Mouse (Mus musculus) megakaryocyte-erythroid progenitor cell, adult 5-6 weeks (primary cell): Measurements from ENCODE around the gene 1700123O20Rik. TPM values are rescaled to one million over a fixed set of nuclear protein-coding genes. Genes with fewer than 3 reads are reported as not detected.

Experiments
- ATAC-seq: replicated peaks from 2 replicates; pipeline ENCODE4 v1.8.0; 2016; ENCODE audit warnings: mild to moderate bottlenecking, inconsistent platforms; ENCODE audit not compliant: severe bottlenecking, poor library complexity, low FRiP score, low TSS enrichment
- total RNA-seq, 2 experiments: library from RNA; stranded (forward) in 1 of 2; stranded (reverse) in 1 of 2; fragments of 200-1000, 215-1000 nt in 1 of 2; fragments of >200 nt in 1 of 2; fragmentation: Nextera tagmentation in 1 of 2; gene quantifications; 2 replicates each; pipeline ENCODE4 v1.2.3; 2014 to 2017

Gene 1700123O20Rik
- total RNA-seq, 2 experiments from 2014 or later, result 37.1 to 58.4 TPM

DNA sequence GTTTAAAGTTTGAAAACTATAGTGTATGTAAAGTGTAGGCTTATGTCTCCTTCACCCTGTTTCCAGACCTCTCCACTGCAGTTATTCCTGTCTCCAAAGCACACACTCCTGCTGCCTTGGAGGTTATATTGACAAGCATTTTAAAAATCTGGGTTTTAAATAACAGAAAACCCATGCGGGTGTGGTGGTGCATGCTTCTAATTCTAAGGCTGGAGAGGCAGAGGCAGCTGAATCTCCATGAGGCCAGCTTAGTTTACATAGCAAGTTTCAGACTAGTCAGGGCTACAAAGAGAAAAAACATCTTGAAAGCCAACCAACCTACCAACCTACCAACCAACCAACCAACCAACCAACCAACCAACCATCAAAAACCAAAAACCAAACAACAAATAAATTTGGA, 29.4 kb downstream of the 1700123O20Rik start:
- no peak for ATAC-seq

GRCm38 (mm10) chr14:54720041-54720440, 34.0 kb downstream of the 1700123O20Rik start:
- ATAC-seq, result no peak

- no peak for ATAC-seq
These were observed 34.8 kb downstream of the 1700123O20Rik start for GRCm38 (mm10) chr14:54720654-54721350.

- no peak for ATAC-seq
These were observed 35.7 kb downstream of the 1700123O20Rik start for GRCm38 (mm10) chr14:54721711-54722110.

DNA sequence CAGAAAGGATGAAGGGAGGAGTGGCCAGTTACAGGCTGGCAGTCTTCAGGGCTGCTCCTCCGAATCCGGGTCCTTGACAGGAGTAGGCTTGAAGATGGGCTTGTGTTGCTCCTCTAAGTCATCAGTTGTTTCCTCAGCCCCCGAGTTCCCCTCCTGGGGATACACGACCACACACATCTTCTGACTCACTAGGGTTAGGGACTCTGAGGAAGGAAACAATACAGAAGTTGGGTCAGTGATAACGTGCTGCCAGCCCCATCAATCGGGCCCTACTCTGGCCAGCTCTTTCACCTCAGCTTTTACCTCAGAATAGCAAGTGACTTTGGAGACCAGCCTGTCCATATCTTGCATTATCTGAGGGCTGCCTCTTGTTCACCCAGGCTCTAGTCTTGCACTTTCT, 38.0 kb downstream of the 1700123O20Rik start:
- no peak for ATAC-seq

DNA sequence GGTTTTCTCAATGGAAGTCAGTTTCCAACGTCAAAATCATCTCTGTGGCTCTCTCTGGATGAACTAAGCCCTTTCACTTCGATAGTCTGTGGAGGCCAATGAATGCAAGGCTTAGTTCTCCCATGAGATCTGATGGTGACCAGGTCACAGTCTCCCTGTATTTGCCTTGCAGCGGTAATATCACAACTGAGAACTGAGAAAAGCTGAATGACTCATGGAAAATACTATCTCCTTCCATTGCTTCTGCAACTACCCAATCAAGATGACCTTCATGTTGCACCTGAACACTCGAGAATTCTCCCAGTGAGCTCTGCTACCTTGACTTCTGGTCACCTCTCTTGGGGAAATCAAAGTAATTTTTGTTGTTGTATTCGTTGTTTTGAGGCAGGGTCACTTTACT, 41.5 kb downstream of the 1700123O20Rik start:
- ATAC-seq, result no peak

GRCm38 (mm10) chr14:54728823-54729653, 43.0 kb downstream of the 1700123O20Rik start:
- ATAC-seq, result no peak

DNA sequence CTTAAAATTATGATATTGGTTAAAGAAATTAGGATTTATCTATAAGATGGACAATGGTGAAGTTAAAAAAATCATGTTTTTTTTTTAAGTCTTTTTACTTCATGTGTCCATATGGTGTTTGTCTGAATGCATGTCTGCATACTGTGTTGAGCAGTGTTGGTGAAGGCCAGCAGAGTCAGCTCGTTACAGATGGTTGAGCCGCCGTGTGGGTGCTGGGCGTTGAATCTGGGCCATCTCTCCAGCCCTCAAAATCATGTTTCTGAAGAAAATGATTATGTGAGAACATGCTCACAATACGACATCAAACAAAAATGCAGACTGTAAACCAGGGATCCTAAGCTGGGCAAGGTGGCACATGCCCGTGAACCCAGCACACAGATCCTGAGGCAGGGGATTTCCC, 44.3 kb downstream of the 1700123O20Rik start:
- no peak for ATAC-seq

GRCm38 (mm10) chr14:54732206-54732605, 46.2 kb downstream of the 1700123O20Rik start:
- no peak for ATAC-seq

DNA sequence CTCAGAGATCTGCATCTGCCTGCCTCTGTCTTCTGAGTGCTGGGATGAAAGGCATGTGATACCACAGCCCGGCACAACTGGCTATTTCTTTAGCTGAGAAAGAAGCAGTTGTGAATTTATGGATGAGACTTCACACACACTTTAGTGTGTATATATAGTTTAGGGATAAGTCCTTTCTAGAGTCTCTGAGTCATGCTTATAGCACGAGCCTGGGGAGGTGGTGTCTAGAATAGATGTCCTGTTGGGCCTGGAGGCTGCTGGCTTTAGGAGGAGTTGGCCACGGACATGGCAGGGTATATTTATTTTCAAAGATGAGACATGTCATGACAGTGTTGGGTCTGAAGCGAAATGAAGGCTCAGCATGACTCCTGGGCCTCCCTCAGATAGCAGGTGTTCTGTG, 48.0 kb downstream of the 1700123O20Rik start:
- no peak for ATAC-seq

DNA sequence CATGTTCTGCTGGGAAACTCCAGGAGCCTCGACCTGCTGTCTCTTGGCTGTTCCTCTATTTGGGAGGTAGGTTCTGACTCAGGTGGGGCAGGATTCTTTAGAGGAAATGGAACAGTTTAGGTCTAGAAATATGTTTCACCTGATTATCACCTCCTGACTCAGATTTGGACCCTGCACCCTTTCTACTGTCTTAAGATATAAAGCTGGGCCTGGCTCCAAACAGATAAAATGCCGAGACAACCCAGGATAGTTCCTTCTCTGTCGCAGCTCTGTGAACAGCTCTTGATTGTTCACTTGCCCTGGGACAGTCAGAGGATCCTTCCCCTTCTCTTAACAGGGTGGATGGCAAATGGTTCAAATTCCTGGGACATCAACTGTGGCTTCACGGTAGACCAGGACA, 49.2 kb downstream of the 1700123O20Rik start:
- no peak for ATAC-seq

- no peak for ATAC-seq
These were observed 50.8 kb downstream of the 1700123O20Rik start for GRCm38 (mm10) chr14:54736555-54737552.

GRCm38 (mm10) chr14:54737634-54738033, 51.6 kb downstream of the 1700123O20Rik start:
- no peak for ATAC-seq

Other genes starting within 250 kb of the 1700123O20Rik start
- gene Lrp10, start 222.1 kb upstream of the 1700123O20Rik start, total RNA-seq (2014; fragmentation: Nextera tagmentation), result 38.4 and 38.6 TPM in 2 replicates
- 13.0 and 19.9 TPM in 2 replicates for gene Lrp10, start 222.1 kb upstream of the 1700123O20Rik start, total RNA-seq (2017)
- gene Rem2, start 210.1 kb upstream of the 1700123O20Rik start, total RNA-seq (2014; fragmentation: Nextera tagmentation), result 0.50 and 3.5 TPM in 2 replicates
- gene Rem2, start 210.1 kb upstream of the 1700123O20Rik start, total RNA-seq (2017), result 0.80 and 2.0 TPM in 2 replicates
- 73.8 and 87.5 TPM in 2 replicates for gene Prmt5, start 168.7 kb upstream of the 1700123O20Rik start, total RNA-seq (2014; fragmentation: Nextera tagmentation)
- 71.5 and 77.3 TPM in 2 replicates for gene Prmt5, start 168.7 kb upstream of the 1700123O20Rik start, total RNA-seq (2017)
- 94.2 and 97.3 TPM in 2 replicates for gene Haus4, start 131.6 kb upstream of the 1700123O20Rik start, total RNA-seq (2014; fragmentation: Nextera tagmentation)
- 60.5 and 68.2 TPM in 2 replicates for gene Haus4, start 131.6 kb upstream of the 1700123O20Rik start, total RNA-seq (2017)
- not detected in 2 replicates for gene Ajuba, start 108.7 kb upstream of the 1700123O20Rik start, total RNA-seq (2014; fragmentation: Nextera tagmentation)
- 0.19 and 0.80 TPM in 2 replicates for gene Ajuba, start 108.7 kb upstream of the 1700123O20Rik start, total RNA-seq (2017)
- 6.2 and 12.7 TPM in 2 replicates for gene 4931414P19Rik, start 80.2 kb upstream of the 1700123O20Rik start, total RNA-seq (2014; fragmentation: Nextera tagmentation)
- gene 4931414P19Rik, start 80.2 kb upstream of the 1700123O20Rik start, total RNA-seq (2017), result 2.9 and 7.3 TPM in 2 replicates
- 221 and 258 TPM in 2 replicates for gene Psmb5, start 68.2 kb upstream of the 1700123O20Rik start, total RNA-seq (2014; fragmentation: Nextera tagmentation)
- 39.5 and 75.5 TPM in 2 replicates for gene Psmb5, start 68.2 kb upstream of the 1700123O20Rik start, total RNA-seq (2017)
- 0.45 TPM in 1 of 2 replicates, not detected in the other for gene Psmb11, start 64.8 kb upstream of the 1700123O20Rik start, total RNA-seq (2014; fragmentation: Nextera tagmentation)
- not detected in 2 replicates for gene Psmb11, start 64.8 kb upstream of the 1700123O20Rik start, total RNA-seq (2017)
- not detected in 2 replicates for gene Gm17606, start 45.3 kb upstream of the 1700123O20Rik start, total RNA-seq (2014; fragmentation: Nextera tagmentation)
- gene Gm17606, start 45.3 kb upstream of the 1700123O20Rik start, total RNA-seq (2017), result not detected in 2 replicates
- 2.3 and 2.5 TPM in 2 replicates for gene Cdh24, start 44.9 kb upstream of the 1700123O20Rik start, total RNA-seq (2014; fragmentation: Nextera tagmentation)
- 0.15 and 1.7 TPM in 2 replicates for gene Cdh24, start 44.9 kb upstream of the 1700123O20Rik start, total RNA-seq (2017)
- 222 and 244 TPM in 2 replicates for gene Acin1, start 715 bp downstream of the 1700123O20Rik start, total RNA-seq (2014; fragmentation: Nextera tagmentation)
- 267 and 293 TPM in 2 replicates for gene Acin1, start 715 bp downstream of the 1700123O20Rik start, total RNA-seq (2017)
- gene Gm29776, start 12.6 kb downstream of the 1700123O20Rik start, total RNA-seq (2014; fragmentation: Nextera tagmentation), result not detected in 2 replicates
- gene Gm29776, start 12.6 kb downstream of the 1700123O20Rik start, total RNA-seq (2017), result not detected in 2 replicates
- gene Cebpe, start 26.0 kb downstream of the 1700123O20Rik start, total RNA-seq (2014; fragmentation: Nextera tagmentation), result 1.4 and 5.7 TPM in 2 replicates
- not detected in 2 replicates for gene Cebpe, start 26.0 kb downstream of the 1700123O20Rik start, total RNA-seq (2017)
- gene Slc7a8, start 95.7 kb downstream of the 1700123O20Rik start, total RNA-seq (2014; fragmentation: Nextera tagmentation), result 0.13 and 0.37 TPM in 2 replicates
- gene Slc7a8, start 95.7 kb downstream of the 1700123O20Rik start, total RNA-seq (2017), result 0.34 TPM in 1 of 2 replicates, not detected in the other
- gene Rnf212b, start 127.9 kb downstream of the 1700123O20Rik start, total RNA-seq (2014; fragmentation: Nextera tagmentation), result not detected in 2 replicates
- gene Rnf212b, start 127.9 kb downstream of the 1700123O20Rik start, total RNA-seq (2017), result not detected in 2 replicates
- gene Homez, start 184.7 kb downstream of the 1700123O20Rik start, total RNA-seq (2014; fragmentation: Nextera tagmentation), result 1.2 and 16.1 TPM in 2 replicates
- 1.5 and 6.1 TPM in 2 replicates for gene Homez, start 184.7 kb downstream of the 1700123O20Rik start, total RNA-seq (2017)
- gene Ppp1r3e, start 191.3 kb downstream of the 1700123O20Rik start, total RNA-seq (2014; fragmentation: Nextera tagmentation), result 15.9 and 16.7 TPM in 2 replicates
- gene Ppp1r3e, start 191.3 kb downstream of the 1700123O20Rik start, total RNA-seq (2017), result 1.6 and 2.5 TPM in 2 replicates
- gene Bcl2l2, start 197.2 kb downstream of the 1700123O20Rik start, total RNA-seq (2014; fragmentation: Nextera tagmentation), result 7.3 and 9.4 TPM in 2 replicates
- 3.3 and 7.5 TPM in 2 replicates for gene Bcl2l2, start 197.2 kb downstream of the 1700123O20Rik start, total RNA-seq (2017)
- 1.4 TPM in 1 of 2 replicates, not detected in the other for gene Gm20521, start 197.2 kb downstream of the 1700123O20Rik start, total RNA-seq (2014; fragmentation: Nextera tagmentation)
- gene Gm20521, start 197.2 kb downstream of the 1700123O20Rik start, total RNA-seq (2017), result not detected in 2 replicates
- gene Pabpn1, start 206.3 kb downstream of the 1700123O20Rik start, total RNA-seq (2014; fragmentation: Nextera tagmentation), result 240 and 264 TPM in 2 replicates
- gene Pabpn1, start 206.3 kb downstream of the 1700123O20Rik start, total RNA-seq (2017), result 332 and 476 TPM in 2 replicates
- gene Slc22a17, start 226.9 kb downstream of the 1700123O20Rik start, total RNA-seq (2014; fragmentation: Nextera tagmentation), result 2.2 TPM in 1 of 2 replicates, not detected in the other
- gene Slc22a17, start 226.9 kb downstream of the 1700123O20Rik start, total RNA-seq (2017), result 4.9 TPM in 1 of 2 replicates, not detected in the other
- not detected in 2 replicates for gene Efs, start 239.9 kb downstream of the 1700123O20Rik start, total RNA-seq (2014; fragmentation: Nextera tagmentation)
- gene Efs, start 239.9 kb downstream of the 1700123O20Rik start, total RNA-seq (2017), result not detected in 2 replicates
- not detected in 2 replicates for gene Il25, start 246.5 kb downstream of the 1700123O20Rik start, total RNA-seq (2014; fragmentation: Nextera tagmentation)
- gene Il25, start 246.5 kb downstream of the 1700123O20Rik start, total RNA-seq (2017), result not detected in 2 replicates